Mouse (Mus musculus): ENCODE data around the gene Maml3.

The Maml3 gene

DNA sequence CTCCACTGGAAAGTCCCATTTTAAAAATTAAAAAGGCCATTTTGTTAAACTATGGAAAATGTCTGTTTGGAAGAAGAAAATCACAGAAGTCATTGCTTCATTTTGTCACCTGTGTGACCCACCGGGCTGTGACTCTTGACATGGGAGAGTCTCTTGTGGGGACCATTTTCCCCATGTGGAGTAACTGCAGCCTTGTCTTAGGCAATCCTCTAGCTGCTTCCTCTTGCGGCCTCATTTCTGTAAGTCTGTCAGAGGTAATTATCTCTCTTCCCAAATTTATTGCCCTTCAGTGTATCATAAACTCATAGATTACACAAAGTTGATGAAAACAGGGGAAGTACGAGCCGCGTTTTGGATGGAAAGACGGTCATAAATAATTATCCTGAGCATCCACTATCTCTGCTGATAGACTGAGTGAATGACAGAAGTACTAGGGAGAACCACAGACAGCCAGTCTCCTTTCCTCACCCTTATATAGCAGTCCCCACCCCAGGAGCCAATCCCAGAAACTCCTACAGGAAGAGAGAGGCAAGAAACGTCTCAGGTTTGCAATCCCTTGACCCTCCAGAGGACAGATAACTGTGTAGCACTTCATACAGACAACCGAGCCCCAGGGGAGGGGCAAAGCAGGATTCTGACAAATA is 14.5 kb downstream of the Maml3 start:
- DNase-seq (ENCODE audit: low spot score): no peak

DNA sequence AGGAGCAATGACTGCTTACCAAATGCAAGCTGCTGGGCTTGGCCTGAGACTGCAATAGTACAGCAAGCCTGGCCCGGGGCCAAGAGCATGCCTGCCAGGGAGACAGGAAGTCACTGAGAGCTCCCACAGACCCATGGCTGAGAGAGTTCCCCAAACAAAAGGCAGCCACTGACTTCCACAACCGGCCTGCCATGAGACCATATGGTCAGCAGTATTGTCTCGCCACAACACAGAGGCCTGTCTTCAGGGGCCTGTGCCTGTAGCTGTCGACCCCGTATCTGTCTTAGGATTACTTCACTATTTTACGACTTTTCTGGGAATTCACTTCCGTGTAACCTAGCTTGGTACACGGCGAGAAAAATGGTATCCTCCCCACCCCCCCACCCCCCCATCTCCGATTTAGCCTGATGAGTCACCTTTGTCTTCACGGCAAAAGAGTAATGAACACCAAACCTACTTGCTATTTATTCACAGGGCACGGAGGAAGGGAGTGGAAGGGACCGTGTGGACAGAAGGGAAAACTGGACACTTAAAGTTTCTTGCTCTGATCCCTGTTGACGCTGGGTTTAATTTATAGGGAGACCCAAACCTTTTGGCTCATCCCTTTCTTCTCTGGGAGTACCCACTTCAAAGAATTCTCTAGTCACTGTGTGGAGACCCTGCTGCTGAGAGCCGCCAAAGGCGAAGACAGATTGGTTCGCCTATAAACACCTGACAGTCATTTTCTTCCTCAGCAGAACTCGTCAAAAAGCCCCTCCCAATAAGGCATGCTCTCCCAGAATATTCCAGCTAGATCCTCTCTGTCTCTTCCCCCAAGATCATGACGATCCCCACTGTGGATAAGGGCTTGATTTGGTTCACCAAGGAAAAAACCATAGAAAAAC is 16.2 kb downstream of the Maml3 start:
- peak; percentile 80 for DNase-seq (ENCODE audit: low spot score)

DNA sequence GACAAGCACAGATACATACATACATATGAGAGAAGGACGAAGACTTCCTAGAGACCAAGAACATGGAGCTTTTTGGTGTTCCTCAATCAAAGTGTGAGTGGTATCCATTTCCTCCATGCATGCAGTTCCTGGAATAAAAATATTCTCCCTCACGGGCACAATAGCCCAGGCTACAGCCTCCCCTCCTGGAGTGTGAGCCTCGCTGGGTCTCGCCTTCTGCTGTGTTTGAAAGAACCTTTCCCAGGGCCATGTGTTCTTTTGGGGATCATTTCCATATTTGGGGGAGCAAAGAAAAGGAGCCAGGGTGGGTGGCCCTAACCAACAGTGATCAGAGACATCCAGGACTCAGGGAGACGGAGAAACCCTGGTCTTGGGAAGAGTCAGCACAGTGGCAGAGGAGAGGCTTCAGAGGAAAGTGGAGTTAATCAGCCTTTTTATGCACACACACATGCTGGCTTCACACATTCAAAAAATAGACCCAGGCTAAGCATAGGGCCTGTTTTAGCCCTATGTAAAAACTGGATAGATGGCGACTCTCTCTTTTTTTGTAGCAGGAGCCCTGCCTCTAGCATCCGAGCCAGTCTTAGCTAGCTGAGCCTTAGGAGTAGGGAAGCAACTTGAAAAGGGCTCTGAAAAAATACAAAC is 17.1 kb downstream of the Maml3 start:
- no peak for DNase-seq (ENCODE audit: low spot score)

DNA sequence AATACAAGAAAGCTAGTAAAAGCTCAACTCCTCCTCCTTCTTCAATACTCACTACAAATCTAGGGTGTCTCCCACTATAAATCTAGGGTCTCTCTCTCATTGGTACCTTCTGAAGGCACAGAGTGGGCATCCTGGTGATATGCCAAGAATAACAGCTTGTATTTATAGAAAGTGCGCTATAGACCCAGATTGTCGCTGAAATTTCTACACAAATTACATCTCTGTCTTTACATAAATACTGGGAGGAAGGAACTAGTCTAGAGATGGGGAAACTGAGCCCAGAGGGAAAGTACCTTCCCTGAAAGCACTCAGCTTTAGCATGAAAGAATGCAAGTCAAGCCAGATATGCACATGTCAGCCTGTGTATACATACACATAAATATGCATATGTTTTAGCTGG is 26.1 kb downstream of the Maml3 start:
- no peak for DNase-seq (ENCODE audit: low spot score)

DNA sequence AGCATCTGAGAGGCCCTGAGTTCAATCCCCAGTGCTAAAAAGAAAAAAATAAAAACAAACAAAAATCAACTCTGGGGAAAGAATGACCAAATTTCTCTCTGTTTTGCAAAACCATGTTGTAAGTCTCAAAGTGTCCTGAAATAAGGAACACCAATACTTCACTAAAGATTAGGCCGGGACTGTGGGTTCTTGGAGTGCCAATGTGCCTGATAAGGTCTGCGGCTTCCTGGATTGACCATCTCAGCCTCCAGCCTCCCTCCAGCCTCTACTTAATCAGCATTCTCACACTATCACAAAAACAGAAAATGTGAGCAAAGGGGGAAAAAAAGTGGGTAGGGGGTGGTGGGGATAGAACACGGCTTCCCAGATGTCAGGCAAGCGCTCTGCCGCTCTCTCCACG is 30.9 kb downstream of the Maml3 start:
- DNase-seq (ENCODE audit: low spot score): peak; percentile 25

DNA sequence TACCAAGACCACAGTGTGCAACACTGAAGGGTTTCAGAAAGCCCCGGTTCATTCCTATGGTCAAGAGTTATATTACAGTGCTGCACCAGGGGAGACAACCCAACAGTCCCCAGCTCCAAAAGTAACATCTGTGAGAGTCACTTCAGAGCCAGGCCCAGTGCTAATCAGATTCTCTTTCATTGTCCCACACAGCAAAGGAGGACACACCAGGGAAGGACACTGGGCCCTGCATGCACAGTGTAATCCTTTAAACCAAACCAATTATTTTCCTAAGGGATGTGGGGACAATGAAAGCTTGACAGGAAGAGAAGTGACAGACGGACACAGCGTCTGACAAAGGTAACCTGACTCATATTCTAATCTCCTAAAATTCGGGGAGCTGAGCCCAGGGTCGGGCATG is 32.9 kb downstream of the Maml3 start:
- no peak for DNase-seq (ENCODE audit: low spot score)

DNA sequence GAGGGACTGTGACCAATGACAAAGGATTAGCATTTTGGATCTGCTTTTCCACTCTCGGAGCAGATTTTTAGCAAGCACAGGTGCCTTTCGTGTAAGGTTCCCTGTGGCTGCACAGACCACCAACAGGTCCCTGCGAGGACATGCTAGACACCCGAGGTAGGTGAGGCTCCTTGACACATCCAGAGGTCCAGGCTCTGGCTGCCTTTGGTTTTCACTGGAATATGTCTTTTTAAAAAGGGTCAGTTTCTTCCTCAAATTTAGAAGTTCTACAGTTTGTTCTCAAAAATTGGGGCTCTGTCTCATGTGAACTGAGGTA is 34.8 kb downstream of the Maml3 start:
- no peak for DNase-seq (ENCODE audit: low spot score)

DNA sequence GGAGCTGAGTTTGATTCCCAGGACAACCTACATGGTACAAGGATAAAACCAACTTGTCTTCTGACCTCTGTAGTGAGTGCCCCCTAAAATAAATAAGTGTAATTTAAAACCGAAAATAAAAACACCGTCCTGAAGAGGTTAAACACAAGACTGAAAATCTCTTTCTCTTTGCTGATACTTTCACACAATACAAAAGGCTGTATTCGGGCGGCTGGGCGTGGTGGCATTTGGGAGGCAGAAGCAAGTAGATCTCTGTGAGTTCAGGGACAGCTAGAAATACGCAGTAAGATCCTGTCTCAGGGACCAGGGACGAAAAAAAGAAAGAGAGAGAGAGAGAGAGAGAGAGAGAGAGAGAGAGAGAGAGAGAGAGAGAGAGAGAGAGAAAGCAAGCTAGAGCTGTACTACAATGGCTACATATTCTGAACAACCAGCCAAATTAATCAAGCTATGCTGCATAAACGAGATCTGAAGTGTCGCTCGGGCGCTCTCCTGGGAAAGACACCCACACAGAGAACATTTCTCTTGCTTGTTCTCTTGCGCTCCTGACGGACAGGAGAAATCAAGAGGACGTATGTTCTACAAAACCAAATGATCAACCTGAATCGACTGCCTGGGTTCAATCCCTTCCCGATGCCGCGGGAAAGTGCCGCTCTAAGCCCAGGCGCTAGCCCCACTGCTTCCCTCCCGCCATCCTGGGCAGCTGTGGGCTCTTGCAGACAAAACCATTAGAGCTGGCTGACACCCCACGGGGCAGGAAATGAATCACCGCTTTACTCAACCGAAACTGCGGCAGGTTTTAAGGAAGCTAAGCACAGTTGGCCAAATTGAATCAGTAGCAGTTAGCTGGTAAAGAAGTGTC is 35.3 kb downstream of the Maml3 start:
- DNase-seq (ENCODE audit: low spot score): peak; percentile 30

DNA sequence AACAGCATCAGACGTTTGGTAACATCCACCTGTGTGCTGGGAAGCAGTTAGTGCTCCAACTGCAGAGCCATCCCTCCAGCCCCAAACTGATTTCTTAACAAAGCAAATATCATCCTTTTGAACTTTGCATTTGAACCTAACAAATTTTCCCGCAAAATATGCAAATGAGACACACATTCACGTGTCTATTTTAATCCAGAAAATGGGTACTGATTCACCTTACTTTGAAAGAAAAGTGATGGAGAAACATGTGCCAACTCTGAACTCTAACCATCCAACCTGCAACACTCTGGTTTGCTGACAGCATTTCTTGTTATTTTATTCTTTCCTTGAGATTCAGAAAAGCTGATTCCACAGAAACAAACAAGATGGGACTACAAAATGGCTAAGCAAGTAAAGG is 36.0 kb downstream of the Maml3 start:
- no peak for DNase-seq (ENCODE audit: low spot score)

DNA sequence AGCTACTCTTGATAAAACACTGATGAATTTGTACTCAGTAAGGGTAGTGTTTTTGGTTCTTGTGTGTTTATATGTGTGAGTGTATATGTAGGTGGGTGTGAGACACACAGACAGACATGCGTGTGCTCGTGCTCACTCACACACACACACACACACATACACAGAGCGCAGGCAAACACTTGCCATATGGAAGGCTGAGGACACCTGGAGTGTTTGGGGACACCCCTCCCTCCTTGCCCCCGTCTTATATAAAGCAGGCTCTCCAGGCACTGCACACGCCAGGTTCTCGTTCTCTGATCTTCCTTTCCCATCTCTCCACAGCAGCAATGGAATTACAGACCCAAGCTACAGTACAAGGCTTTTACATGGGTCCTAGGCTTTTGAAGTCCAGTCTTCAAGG is 37.7 kb downstream of the Maml3 start:
- DNase-seq (ENCODE audit: low spot score): no peak

DNA sequence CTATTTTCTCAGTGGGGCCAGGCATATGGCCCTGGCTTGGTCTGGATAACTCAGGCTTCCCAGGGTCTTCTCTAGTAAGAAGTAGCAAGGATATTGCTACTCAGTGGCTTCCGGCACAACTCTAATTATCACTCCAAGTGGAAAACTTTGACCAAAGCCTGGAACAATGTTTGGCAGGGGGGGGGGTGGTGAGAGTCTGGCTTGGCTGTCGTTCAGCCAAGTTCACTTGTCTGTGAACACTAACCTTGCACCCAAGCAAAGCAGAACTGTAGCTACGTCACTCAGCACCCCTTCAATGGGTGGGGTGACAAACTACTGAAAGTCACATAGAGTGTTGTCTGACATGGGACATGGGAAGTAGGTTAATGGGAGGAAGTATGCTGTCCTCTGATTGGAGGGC is 38.7 kb downstream of the Maml3 start:
- DNase-seq (ENCODE audit: low spot score): no peak

DNA sequence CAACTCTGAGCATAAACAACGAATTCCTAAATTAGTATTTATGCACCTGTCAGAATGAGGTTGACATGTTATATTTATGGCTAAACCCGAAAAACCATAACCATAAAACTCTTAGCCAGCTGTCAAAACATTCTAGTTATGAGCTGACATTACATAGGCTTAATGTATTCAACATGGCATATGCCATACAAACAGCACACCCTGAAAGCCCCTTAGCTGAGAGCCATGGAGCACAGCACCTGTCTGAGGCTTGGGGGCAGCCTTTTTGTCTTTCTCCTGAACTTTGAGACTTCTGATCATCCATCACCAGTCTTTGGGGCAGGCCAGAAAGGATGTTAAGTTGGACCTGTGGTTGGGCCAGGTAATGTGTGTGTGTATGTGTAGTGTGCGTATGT is 41.6 kb downstream of the Maml3 start:
- DNase-seq (ENCODE audit: low spot score): no peak

DNA sequence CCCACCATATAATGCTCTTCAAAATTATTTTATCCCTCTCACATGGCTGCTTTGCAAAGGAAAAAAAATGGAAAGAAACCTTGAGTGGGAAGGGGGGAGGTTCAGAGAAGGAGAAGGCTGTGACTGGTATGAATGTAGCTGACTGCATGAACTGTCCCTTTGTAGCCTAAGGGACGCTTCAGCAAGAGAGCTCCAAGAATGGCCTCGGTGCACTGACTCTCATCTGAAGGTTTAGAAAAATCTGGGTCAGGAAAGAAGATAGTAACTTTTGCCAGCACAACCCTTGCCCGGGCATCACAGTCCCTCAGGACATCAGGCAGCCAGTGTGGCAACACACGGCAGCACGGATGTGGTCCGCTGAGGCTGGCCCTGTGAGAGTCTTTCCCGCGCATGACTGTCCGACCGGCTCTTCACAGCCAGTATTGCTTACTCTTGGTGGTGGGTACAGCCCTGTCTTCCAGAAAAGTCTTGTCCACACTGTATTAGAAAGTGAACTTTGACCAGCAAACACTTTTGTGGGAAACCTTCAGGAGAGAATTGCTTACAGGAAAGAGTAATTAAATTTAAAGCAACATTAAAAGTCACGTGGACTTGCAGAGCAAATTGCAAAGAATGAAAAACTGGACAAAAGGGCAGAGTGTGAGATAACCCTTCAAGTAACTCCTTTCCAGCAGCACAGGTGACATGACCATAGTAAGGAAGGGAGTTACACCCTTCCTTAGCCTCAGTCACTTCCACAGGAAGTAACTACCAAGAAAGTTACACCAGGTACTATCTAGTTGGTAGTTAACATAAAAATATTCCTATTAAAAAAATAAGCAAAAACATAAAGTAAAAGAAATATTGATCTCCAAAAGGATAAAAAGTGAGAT is 42.3 kb downstream of the Maml3 start:
- DNase-seq (ENCODE audit: low spot score): no peak

DNA sequence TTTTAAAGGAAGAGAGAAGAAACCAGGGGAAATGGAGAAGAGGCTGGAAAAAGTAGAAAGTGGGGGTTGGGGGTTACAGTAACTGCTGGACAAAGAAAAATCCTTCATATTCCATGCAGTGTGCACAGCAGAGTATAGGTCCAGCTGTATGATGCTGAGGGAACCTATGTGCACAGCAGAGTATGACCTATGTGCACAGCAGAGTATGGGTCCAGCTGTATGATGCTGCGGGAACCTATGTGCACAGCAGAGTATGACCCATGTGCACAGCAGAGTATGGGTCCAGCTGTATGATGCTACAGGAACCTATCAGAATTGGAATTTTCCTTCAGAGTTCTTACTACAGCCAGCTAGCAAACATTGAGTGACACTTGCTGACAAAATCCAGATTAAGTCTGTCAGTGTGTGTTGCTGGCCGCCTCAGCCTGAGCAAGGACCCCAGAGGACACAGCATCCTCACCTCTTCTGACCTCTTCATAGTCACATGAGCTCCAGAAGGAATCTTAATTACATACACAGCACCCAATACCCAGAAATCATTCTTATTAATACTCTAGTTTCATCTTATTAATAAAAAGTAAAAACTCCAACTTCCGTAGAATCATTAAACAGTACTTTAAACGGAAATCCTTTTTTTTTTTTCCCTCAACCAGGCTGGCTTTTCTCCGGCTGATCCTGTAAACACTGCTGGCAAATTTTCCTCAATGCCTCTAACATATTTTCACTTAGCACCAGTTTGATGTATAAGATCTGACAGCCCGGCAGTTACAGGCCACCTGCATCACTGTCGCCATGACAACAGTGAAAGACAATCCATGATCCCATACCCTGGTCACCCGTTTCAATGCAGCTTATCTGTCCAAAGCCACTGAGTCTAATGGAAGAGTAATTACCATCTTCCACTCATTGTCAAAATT is 43.1 kb downstream of the Maml3 start:
- DNase-seq (ENCODE audit: low spot score): no peak

DNA sequence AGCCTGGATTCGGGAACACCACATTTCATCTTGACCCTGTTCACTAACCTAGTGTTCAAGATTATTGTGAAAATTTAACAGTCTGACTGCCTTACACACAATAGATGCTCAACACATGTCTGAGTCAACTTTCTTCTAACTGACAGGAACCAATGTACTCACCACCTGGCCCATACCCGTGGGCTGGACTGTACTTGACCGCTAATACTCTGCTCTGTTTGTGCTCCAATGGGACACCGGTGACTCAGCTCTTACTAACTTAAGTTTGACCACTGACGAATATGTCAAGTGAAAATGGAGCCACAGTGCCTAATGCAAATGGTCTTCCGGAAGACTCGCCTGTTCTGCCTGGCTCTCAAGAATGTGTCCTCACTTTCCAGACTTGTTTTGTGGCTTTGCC is 44.0 kb downstream of the Maml3 start:
- DNase-seq (ENCODE audit: low spot score): no peak

DNA sequence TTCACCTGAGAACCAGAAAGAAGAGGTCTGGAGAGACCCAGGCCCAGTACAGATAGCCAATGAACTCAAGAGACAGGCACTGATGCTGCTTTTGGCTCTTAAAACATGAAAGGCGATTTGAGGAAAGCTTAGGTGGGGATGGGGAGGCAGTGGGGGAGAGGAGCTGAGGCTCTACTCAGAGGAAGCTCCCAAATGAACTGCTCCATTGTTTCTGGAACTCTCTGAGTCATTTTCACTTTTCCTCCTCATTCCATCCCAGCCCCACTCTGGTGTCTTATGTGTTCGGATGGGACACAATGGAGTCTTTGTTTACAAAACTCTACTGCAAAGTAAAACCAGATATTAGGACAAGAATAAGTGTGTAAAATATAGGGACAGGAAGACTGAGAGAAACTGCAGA is 53.1 kb downstream of the Maml3 start:
- DNase-seq (ENCODE audit: low spot score): no peak

DNA sequence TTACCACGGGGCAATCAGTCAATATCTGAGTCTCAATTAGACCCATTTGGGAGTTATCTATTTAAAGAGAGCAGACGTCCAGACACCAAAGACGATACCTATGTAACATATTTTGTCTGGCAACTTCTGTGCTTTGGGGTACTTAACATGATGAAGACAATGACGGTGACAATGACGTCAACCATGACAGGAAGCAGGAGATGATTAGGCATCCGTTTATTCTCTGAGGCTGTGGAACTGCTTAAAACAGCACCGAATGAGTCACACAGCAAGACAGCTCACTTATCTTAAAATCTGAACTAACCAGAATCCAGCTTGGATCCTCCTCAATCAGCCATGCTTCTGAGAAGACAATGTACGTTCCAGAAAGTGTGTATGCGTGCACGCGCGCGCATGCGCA is 56.8 kb downstream of the Maml3 start:
- no peak for DNase-seq (ENCODE audit: low spot score)

DNA sequence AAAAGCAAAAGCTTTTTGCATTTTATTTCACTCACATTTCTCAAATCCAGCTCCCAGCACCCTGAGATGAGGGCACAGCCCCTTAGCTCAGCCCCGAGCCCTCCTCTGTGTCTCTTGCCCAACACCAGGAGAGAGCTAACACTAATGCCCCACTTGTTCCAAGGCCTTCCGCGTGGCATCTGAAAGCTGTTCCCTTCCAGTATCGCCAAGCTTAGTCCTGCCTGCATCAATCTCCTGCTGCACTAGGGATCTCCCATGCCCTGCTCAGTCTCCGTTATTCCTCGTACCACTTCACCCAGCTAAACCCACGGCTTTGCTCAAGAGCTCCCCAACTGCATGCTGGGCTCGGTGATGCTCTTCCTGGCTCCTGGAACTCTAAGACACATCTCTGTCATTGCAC is 57.3 kb downstream of the Maml3 start:
- DNase-seq (ENCODE audit: low spot score): no peak

DNA sequence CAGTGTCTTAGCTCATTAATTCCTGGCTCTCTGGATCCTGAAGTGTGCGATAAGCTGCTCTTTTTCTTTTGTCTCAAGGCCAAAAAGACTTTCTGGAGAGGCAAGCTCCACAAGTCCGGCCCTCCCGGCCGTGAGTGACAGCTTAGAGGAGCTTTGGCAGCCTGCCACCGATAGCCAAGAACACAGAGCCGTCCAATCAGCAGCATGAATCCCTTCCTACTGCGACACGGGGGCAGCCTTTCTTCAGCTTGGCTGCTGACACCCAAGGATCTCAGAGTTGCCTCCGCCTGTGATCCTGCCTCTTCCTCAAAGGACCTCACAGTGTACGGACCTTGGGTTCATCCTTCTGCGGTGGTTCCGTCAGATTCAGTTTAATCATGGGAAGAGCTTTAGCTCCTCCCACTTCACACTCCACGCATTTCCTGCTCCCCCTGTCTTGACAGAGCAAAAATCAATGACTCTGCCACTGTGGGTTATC is 57.9 kb downstream of the Maml3 start:
- peak; percentile 89 for DNase-seq (ENCODE audit: low spot score)

DNA sequence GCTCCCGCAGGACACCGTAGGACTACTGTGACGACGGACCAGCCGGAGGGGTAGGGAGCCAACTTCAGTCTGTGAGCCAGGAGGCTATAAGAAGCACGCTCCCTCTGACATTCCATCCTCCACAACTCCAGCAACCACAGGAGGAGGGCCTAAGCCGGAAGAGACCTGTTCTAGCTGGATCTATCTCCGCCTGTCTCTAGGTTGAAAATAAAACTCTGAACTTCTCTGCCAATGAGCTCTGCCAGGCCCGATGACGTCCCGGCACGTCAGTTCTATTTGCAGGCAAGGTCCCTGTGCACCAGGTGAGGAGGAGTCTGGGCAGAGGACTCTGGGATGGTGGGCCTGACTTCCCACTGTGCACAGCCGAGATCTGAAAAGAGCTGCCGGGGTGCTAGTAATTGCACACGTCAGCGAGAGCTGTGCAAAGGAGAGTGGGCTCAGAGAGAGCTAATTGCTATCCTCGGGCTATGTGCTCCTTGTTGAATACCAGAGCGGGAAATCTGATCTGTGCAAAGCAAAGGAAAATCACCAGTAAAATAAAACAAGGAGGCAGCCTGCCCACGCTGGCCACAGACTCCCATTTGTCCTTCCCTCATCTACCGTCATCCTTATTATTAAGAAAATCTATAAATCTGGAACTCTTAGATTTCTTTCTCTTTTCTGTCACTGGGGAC is 58.7 kb downstream of the Maml3 start:
- DNase-seq (ENCODE audit: low spot score): peak; percentile 66
